Mouse (Mus musculus) spleen, adult 2 months (tissue): ENCODE measurements at regions not wholly inside any gene's neighbourhood (a gene's known extent, or its start where the extent isn't known, plus 50 kb on each side); places are given as distances from the start of the nearest gene placed in this dataset.

Experiments used
- DNase-seq, 2 experiments: peaks; one replicate each; pipeline versions ENCODE4 v3.0.0 to v3.0.0-alpha.2; 2012 to 2021; ENCODE audit warnings: low spot score in 2 of 2, low read depth in 1 of 2
- H3K27ac ChIP-seq: fragments of 200-500 bp; 2 replicates; pipeline ENCODE4 v1.5.1; 2012; ENCODE audit warnings: low read length, inconsistent platforms; ENCODE audit not compliant: insufficient read depth
- H3K27me3 ChIP-seq: fragments of 200-500 bp; 2 replicates; pipeline ENCODE4 v1.6.1; 2012; ENCODE audit warnings: mild to moderate bottlenecking, moderate library complexity, low read length, inconsistent platforms; ENCODE audit not compliant: control insufficient read depth, insufficient read depth
- H3K36me3 ChIP-seq: fragments of 200-500 bp; 2 replicates; pipeline ENCODE4 v1.6.1; 2012; ENCODE audit warnings: mild to moderate bottlenecking, low read length, inconsistent platforms; ENCODE audit not compliant: control insufficient read depth, insufficient read depth
- H3K4me1 ChIP-seq: fragments of 200-500 bp; 2 replicates; pipeline ENCODE4 v1.6.1; 2011; ENCODE audit warnings: inconsistent platforms; ENCODE audit not compliant: control insufficient read depth, insufficient read depth, insufficient read length
- H3K4me3 ChIP-seq: fragments of 200-500 bp; 2 replicates; pipeline ENCODE4 v1.5.1; 2011; ENCODE audit warnings: mild to moderate bottlenecking, inconsistent platforms; ENCODE audit not compliant: insufficient read depth, insufficient read length; ENCODE audit errors: extremely low read depth
- CTCF ChIP-seq: fragments of 200-500 bp; IDR thresholded peaks from 2 replicates; pipeline ENCODE4 v1.5.1; 2011; ENCODE audit warnings: mild to moderate bottlenecking, inconsistent platforms; ENCODE audit not compliant: insufficient read depth, insufficient read length, insufficient replicate concordance; ENCODE audit errors: extremely low read depth
- POLR2A ChIP-seq: fragments of 200-500 bp; IDR thresholded peaks from 2 replicates; pipeline ENCODE4 v1.6.1; 2011; ENCODE audit warnings: low read depth, low read length, inconsistent platforms
- WGBS: fragments of 180-500 bp; shearing (Covaris S2); methylation state at CpG from one replicate; pipeline ENCODE4 v1.1.7; 2018; 5-methylcytosine and 5-hydroxymethylcytosine counted together

- Histone ChIP-seq H3K4me1 (no peaks in the 10 kb centered on the region), H3K27me3 (no peaks in the 10 kb centered on the region), H3K27ac (no peak overlapping the region), H3K4me3 (no peak overlapping the region), H3K36me3 (no peaks in the 10 kb centered on the region)
- TF ChIP-seq POLR2A = no peak
- TF ChIP-seq CTCF = no peak
- DNase-seq = no peak
- WGBS = 87% methylated on average over 7 of the region's 7 CpGs
These were observed 137.2 kb upstream of the Arglu1 start for GRCm38 (mm10) chr8:8827555-8827954.

DNA sequence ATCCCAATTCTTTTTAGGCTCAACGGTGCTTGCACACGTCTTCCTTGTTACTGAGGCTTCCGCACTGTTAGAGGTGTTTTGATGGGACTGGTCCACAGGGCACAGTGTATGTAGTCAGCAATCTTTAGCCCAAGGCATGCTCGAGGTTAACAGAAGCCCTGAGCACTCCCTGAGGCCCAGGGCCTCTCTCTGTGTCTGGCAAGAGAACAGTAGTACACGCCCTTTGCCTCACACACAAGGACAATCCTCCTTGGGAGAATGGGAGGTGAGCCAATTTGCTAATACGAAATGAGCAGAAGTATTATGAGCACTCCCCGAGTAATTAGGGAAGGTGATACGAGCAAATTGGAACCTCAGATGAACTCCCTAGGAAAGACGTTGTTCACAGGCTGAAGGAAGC is 136.5 kb upstream of the Arglu1 start:
- DNase-seq = no peak
- no peaks in the 10 kb centered on the region for H3K4me1 ChIP-seq
- H3K27ac ChIP-seq = no peak overlapping the region
- H3K27me3 ChIP-seq = no peaks in the 10 kb centered on the region
- TF ChIP-seq CTCF (no peak), POLR2A (no peak)
- no peaks in the 10 kb centered on the region for H3K36me3 ChIP-seq
- WGBS = 86% methylated on average over 9 of the region's 9 CpGs
- no peak overlapping the region for H3K4me3 ChIP-seq

GRCm38 (mm10) chr8:8824886-8825285 is 134.6 kb upstream of the Arglu1 start:
- 81% methylated on average over 5 of the region's 5 CpGs for WGBS
- no peak for TF ChIP-seq POLR2A
- TF ChIP-seq CTCF = no peak
- no peaks in the 10 kb centered on the region for H3K4me1 ChIP-seq
- no peak overlapping the region for H3K4me3 ChIP-seq
- no peak for DNase-seq
- no peaks in the 10 kb centered on the region for H3K36me3 ChIP-seq
- H3K27ac ChIP-seq = no peak overlapping the region
- no peaks in the 10 kb centered on the region for H3K27me3 ChIP-seq

GRCm38 (mm10) chr8:8821119-8821518 is 130.8 kb upstream of the Arglu1 start:
- Histone ChIP-seq H3K4me3 (no peak overlapping the region), H3K27ac (no peak overlapping the region), H3K4me1 (no peaks in the 10 kb centered on the region), H3K36me3 (no peaks in the 10 kb centered on the region), H3K27me3 (no peaks in the 10 kb centered on the region)
- WGBS = 87% methylated on average over 6 of the region's 6 CpGs
- TF ChIP-seq POLR2A (no peak), CTCF (no peak)
- DNase-seq = no peak

DNA sequence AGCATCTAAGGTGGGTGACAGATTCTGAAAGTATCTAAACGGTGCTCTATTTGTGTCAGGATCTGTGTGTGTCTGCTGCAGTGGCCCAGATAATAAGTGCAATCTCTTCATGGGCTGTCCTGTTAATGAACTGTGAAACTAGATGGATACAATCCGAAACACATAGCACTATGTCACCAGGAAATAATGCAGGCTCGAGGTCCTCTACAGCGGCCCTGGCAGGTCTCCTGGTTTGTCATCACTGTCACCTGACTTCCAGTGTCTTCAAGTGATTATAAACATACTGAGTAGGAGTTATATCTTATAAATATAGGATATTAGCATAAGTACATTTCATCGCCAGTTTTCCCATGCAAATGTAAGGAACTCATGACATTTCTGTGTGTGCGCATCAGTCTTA is 130.3 kb upstream of the Arglu1 start:
- 84% methylated on average over 6 of the region's 6 CpGs for WGBS
- H3K4me3 ChIP-seq = no peak overlapping the region
- TF ChIP-seq POLR2A = no peak
- no peak for TF ChIP-seq CTCF
- DNase-seq = no peak
- no peaks in the 10 kb centered on the region for H3K27me3 ChIP-seq
- no peaks in the 10 kb centered on the region for H3K36me3 ChIP-seq
- H3K27ac ChIP-seq = no peak overlapping the region
- H3K4me1 ChIP-seq = no peaks in the 10 kb centered on the region

DNA sequence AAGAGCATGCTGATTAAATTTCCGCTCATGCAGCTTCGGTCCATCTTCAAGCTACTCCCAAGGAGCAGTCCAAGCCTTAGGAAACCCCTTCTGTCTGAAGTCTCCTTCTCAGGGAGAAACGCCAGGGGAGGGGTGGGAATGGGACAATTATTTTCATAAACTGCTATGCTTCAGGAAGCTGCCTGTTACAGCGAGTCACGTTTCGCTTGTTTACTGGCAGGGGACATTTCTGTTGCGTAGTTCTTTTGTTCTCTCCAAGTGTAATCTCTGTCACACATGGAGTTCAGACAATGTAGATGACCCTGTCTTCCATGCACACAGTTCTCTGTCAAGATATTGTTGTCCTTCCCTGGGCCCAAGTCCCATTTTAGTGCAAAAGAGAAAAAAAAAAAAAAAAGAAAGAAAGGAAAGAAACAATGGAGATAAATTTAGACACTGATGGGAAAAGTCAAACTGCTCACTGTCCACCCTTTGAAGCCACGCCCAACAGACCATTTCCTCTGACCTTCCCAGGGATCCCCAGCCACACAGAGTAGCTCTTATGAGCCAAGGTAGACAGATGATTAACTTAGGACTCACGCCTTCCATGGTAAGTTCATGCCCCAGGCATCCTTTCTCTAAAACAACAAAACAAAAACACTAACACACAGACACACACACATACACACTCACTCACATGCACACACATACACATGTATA is 129.1 kb upstream of the Arglu1 start:
- H3K4me3 ChIP-seq = no peak overlapping the region
- H3K27ac ChIP-seq = no peak overlapping the region
- 83% methylated on average over 9 of the region's 9 CpGs for WGBS
- no peak for DNase-seq
- H3K4me1 ChIP-seq = no peaks in the 10 kb centered on the region
- no peaks in the 10 kb centered on the region for H3K36me3 ChIP-seq
- TF ChIP-seq CTCF = no peak
- TF ChIP-seq POLR2A = no peak
- no peaks in the 10 kb centered on the region for H3K27me3 ChIP-seq

DNA sequence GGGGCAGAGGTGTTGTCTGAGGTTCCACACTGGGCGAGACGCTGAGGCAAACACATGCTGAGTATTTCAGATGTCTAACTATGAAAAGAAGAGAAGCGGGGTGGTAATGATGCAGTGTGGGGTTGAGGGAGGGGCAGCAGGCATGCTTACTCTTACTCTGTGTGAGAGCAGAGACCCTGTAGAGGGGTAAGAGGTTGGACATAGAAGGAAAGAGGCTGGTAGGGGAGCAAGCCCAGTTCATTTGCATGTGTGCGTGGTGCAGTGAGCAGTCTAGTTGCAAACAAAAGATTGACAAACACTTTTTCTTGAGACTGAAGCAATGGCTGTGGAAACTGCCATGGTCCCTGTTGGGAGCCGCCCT is 122.5 kb upstream of the Arglu1 start:
- H3K4me1 ChIP-seq = no peaks in the 10 kb centered on the region
- no peak overlapping the region for H3K4me3 ChIP-seq
- H3K27ac ChIP-seq = no peak overlapping the region
- TF ChIP-seq POLR2A (no peak), CTCF (no peak)
- no peaks in the 10 kb centered on the region for H3K27me3 ChIP-seq
- no peak for DNase-seq
- WGBS = 95% methylated on average over 5 of the region's 5 CpGs
- no peaks in the 10 kb centered on the region for H3K36me3 ChIP-seq
